In the genomic region with DNA sequence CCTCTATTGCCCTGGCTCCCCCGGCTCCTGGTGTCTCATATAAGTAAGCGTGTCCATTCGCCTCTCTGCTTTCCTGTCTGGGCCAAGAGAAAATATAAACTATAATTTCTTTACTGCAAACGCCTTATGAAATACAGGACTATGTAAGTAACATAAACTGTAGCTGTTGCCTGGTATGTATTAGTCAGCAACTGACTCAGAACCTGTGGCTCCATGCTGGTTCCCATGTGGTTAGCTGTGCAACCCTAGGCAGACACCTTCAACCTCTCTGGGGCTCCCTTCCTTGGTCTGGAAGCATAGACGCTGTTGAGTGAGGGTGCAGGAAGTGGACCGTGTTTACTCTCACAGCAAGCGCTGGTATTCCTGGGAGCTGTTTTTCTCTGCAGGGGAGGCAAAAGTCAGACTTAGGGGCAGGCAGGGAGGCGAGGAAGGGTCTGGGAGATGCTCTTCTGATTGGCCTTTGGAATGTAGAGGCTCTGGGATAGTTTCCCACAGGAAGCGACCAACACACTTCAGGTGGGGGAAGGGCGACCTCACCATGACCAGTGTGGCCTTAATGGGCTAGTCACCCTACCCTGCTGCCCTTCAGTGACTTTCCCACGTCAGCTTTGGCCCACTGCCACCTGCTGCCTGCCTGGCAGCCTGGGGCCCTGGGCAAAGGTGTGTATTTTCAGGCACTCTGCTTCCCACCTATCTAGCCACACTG, we compare ENCODE assay signal across 8 mouse cellular contexts.
A peak's percentile ranks its signal among the peaks of the same experiment; 100 is the strongest.
DNase-seq lines count a peak whose midpoint lies in the region; ATAC-seq lines count a peak whose summit lies in the region.

No protein-coding gene starts in this region.

- DNase-seq in Muller cell, postnatal 12 days (ENCODE audit: inconsistent ontology term), result peak; percentile 40
- DNase-seq in heart, postnatal 4 days, result peak; percentile 74
- no peak for DNase-seq in frontal cortex, postnatal 10 days (ENCODE audit: low spot score in 2 of 2)
- no peak for DNase-seq in retina, postnatal 1 day
- no peak for DNase-seq in hindbrain, embryonic 14.5 days (ENCODE audit: low spot score)

- H3K4me2 ChIP-seq in liver, embryonic 15.5 days, result peak overlapping the region; percentile 30; the same call in 1 of the 2 replicates
- H3K4me2 ChIP-seq in hindbrain, embryonic 14.5 days (replicated peaks), result no peak overlapping the region

- H3K4me3 ChIP-seq in brown adipose tissue, adult 24 weeks (ENCODE audit: insufficient read depth, low read depth, low read length), result no peak overlapping the region
- no peak overlapping the region for H3K4me3 ChIP-seq in liver, embryonic 15.5 days (replicated peaks)
- H3K4me3 ChIP-seq in hindbrain, embryonic 14.5 days (replicated peaks; ENCODE audit: low read length), result no peak overlapping the region

- no peak overlapping the region for H3K9ac ChIP-seq in liver, embryonic 15.5 days
- no peak overlapping the region for H3K9ac ChIP-seq in hindbrain, embryonic 14.5 days

- ATAC-seq in liver, embryonic 15.5 days (ENCODE audit: insufficient read depth), result peak; percentile 3; the same call in 1 of the 2 replicates
- ATAC-seq in hindbrain, embryonic 14.5 days (ENCODE audit: low FRiP score), result no peak
- ATAC-seq in megakaryocyte progenitor cell, adult 5-6 weeks (replicated peaks; ENCODE audit: poor library complexity), result no peak; the same call in 1 of the 2 replicates

- H3K27me3 ChIP-seq in liver, embryonic 15.5 days, result no peaks in the 10 kb centered on the region
- H3K27me3 ChIP-seq in hindbrain, embryonic 14.5 days (ENCODE audit: control insufficient read depth, insufficient read depth, low read length), result no peaks in the 10 kb centered on the region

- H3K36me3 ChIP-seq in liver, embryonic 15.5 days (replicated peaks), result no peaks in the 10 kb centered on the region
- no peaks in the 10 kb centered on the region for H3K36me3 ChIP-seq in hindbrain, embryonic 14.5 days (replicated peaks; ENCODE audit: control insufficient read depth, insufficient read depth)

- H3K27ac ChIP-seq in brown adipose tissue, adult 24 weeks (replicated peaks; ENCODE audit: low read depth, low read length), result peak overlapping the region; percentile 80
- H3K27ac ChIP-seq in liver, embryonic 15.5 days (replicated peaks), result peak overlapping the region; percentile 39
- no peak overlapping the region for H3K27ac ChIP-seq in hindbrain, embryonic 14.5 days

- H3K4me1 ChIP-seq in brown adipose tissue, adult 24 weeks (ENCODE audit: control insufficient read depth, insufficient read depth, insufficient read length, low read length), result peaks cover 8% of the 10 kb centered on the region; the same call in 1 of the 2 replicates
- H3K4me1 ChIP-seq in liver, embryonic 15.5 days (replicated peaks), result peaks cover 30% of the 10 kb centered on the region
- no peaks in the 10 kb centered on the region for H3K4me1 ChIP-seq in hindbrain, embryonic 14.5 days (replicated peaks; ENCODE audit: control insufficient read depth, insufficient read depth, low read length)

- 37% methylated on average over 11 of the region's 11 CpGs for WGBS in liver, embryonic 15.5 days (ENCODE audit: insufficient replicate concordance)
- WGBS in hindbrain, embryonic 14.5 days, result 78% methylated on average over 11 of the region's 11 CpGs

- H3K9me3 ChIP-seq in liver, embryonic 15.5 days (replicated peaks), result no peaks in the 10 kb centered on the region
- no peaks in the 10 kb centered on the region for H3K9me3 ChIP-seq in hindbrain, embryonic 14.5 days (ENCODE audit: control insufficient read depth, low read length)

Comparison
In these comparisons a context has a peak if more than half of its experiments do, and no peak if none do; other contexts are left out.
1. DNase-seq: peak in Muller cell, postnatal 12 days (single experiment) and heart, postnatal 4 days (single experiment); none in frontal cortex, postnatal 10 days (0 of 2), retina, postnatal 1 day (single experiment) and hindbrain, embryonic 14.5 days (single experiment).